22 mouse cellular contexts compared by ENCODE assay signal in genomic region chr6:39915636-39916281, GRCm38 (mm10). TPM values are rescaled to one million over a fixed set of nuclear protein-coding genes. Genes with fewer than 3 reads are reported as not detected.
"Had no signal": no experiment of that assay in that cellular context is flagged by ENCODE, and none has a peak within 500 bp of the region (broad histone marks: within the 10 kb centered on the region; RNA-seq: fewer than 3 reads in every experiment).

No protein-coding gene starts in this region.

- H3K4me1 ChIP-seq: limb, embryonic 12.5 days; stomach, embryonic 15.5 days had no signal

- H3K36me3 ChIP-seq: limb, embryonic 12.5 days; limb, embryonic 15.5 days; midbrain, embryonic 12.5 days; midbrain, embryonic 15.5 days; neural tube, embryonic 12.5 days; neural tube, embryonic 15.5 days; stomach, embryonic 15.5 days had no signal

- H3K27me3 ChIP-seq: limb, embryonic 15.5 days; midbrain, embryonic 12.5 days; midbrain, embryonic 15.5 days; neural tube, embryonic 12.5 days; neural tube, embryonic 15.5 days; stomach, embryonic 15.5 days had no signal

- H3K9me3 ChIP-seq: limb, embryonic 12.5 days; limb, embryonic 15.5 days; midbrain, embryonic 12.5 days; midbrain, embryonic 15.5 days; neural tube, embryonic 12.5 days; neural tube, embryonic 15.5 days; stomach, embryonic 15.5 days had no signal

- H3K4me3 ChIP-seq: left cerebral cortex, adult 2 months; limb, embryonic 12.5 days; limb, embryonic 15.5 days; midbrain, embryonic 12.5 days; midbrain, embryonic 15.5 days; neural tube, embryonic 12.5 days; neural tube, embryonic 15.5 days; stomach, embryonic 15.5 days had no signal

- H3K4me2 ChIP-seq: limb, embryonic 12.5 days; limb, embryonic 15.5 days; liver, embryonic 11.5 days; lung, embryonic 14.5 days; midbrain, embryonic 12.5 days; midbrain, embryonic 15.5 days; neural tube, embryonic 12.5 days; neural tube, embryonic 15.5 days; stomach, embryonic 15.5 days had no signal

- DNase-seq: kidney, postnatal 14 days; kidney, postnatal 4 days; layer of hippocampus, adult 9-11 months; liver, postnatal 0 days; lung, embryonic 14.5 days; right cerebral cortex, postnatal 25 days; spleen, adult 18-20 months; thymus, adult 18-20 months; thymus, postnatal 36 days had no signal

- H3K27ac ChIP-seq: limb, embryonic 12.5 days; limb, embryonic 15.5 days; liver, embryonic 14.5 days; macrophage; midbrain, embryonic 12.5 days; midbrain, embryonic 15.5 days; neural tube, embryonic 12.5 days; neural tube, embryonic 15.5 days; stomach, embryonic 15.5 days had no signal

- H3K9ac ChIP-seq: limb, embryonic 12.5 days; limb, embryonic 15.5 days; liver, embryonic 14.5 days; liver, postnatal 0 days; lung, embryonic 14.5 days; midbrain, embryonic 12.5 days; midbrain, embryonic 15.5 days; neural tube, embryonic 12.5 days; neural tube, embryonic 15.5 days; stomach, embryonic 15.5 days had no signal

- ATAC-seq: liver, postnatal 0 days; lung, postnatal 0 days; midbrain, embryonic 15.5 days had no signal

RNA-seq across cellular contexts. Expression of gene Tmem178b, which starts 42.7 kb away (rescaled TPM):
- total RNA-seq: megakaryocyte, adult 5-6 weeks had no signal
- polyA plus RNA-seq: liver, embryonic 14.5 days; liver, postnatal 0 days; macrophage had no signal
